Mouse (Mus musculus) bone marrow, adult 2 months (tissue): ENCODE measurements around the gene Samd13. TPM values are rescaled to one million over a fixed set of nuclear protein-coding genes. Genes with fewer than 3 reads are reported as not detected.

ENCODE experiments used
- H3K27ac ChIP-seq: fragments of 200-500 bp; 2 replicates; pipeline ENCODE4 v1.5.1; 2012; ENCODE audit warnings: low read depth, mild to moderate bottlenecking, control low read depth, inconsistent platforms, low read length; ENCODE audit not compliant: control insufficient read depth, poor library complexity, insufficient read depth
- H3K4me1 ChIP-seq: fragments of 200-500 bp; 2 replicates; pipeline ENCODE4 v1.6.1; 2011; ENCODE audit warnings: low read length; ENCODE audit not compliant: control insufficient read depth, insufficient read depth
- H3K4me3 ChIP-seq: fragments of 200-500 bp; replicated peaks from 2 replicates; pipeline ENCODE3; 2011; ENCODE audit warnings: mild to moderate bottlenecking, low read depth, low read length, control low read depth; ENCODE audit not compliant: control insufficient read depth
- CTCF ChIP-seq: fragments of 200-500 bp; IDR thresholded peaks from 2 replicates; pipeline ENCODE4 v1.5.1; 2011; ENCODE audit warnings: low read length, control low read depth; ENCODE audit not compliant: control insufficient read depth, insufficient read depth
- POLR2A ChIP-seq: fragments of 200-500 bp; IDR thresholded peaks from 2 replicates; pipeline ENCODE4 v1.6.1; 2011; ENCODE audit warnings: low read depth, mild to moderate bottlenecking, control low read depth, low read length, borderline replicate concordance; ENCODE audit not compliant: control insufficient read depth
- WGBS: fragments of 180-500 bp; shearing (Covaris S2); methylation state at CpG from one replicate; pipeline ENCODE4 v1.1.7; 2018; 5-methylcytosine and 5-hydroxymethylcytosine counted together
- polyA plus RNA-seq: library from polyadenylated mRNA; stranded (reverse); fragments of >200 nt; gene quantifications from 2 replicates; pipeline ENCODE4 v1.2.4, GENCODE M21; 2011; ENCODE audit warnings: low replicate concordance; ENCODE audit not compliant: missing spikeins, insufficient read depth, insufficient read length

Gene Samd13
- polyA plus RNA-seq, 1 experiment, result not detected

DNA sequence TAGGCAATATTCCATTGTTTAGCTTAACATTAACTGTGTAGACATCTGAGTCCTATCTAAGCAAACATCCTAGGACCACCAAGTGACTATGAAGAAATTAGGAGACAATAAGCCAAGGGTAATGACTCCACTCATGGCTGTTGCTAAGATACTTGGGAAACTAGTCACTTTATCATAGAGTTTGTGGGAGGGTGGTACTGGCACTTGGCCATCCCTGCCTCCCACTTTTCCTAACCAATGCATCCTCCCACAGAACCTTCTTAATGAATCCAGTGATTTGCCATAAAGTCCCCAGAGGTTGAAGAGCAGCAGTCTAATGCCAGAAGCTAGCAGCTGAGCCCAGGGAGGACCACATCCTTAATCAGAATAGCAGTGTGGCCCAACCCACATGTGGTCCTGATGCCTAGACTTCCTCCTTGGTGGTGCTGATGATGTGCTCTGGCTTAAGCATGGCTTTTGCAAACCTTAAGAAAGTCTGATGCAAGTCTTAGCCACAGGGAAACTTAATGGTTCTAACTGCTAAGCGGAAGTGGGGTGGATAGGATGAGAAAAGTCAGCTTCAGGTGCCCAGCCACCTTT, 27.2 kb downstream of the Samd13 start:
- TF ChIP-seq CTCF (no peak), POLR2A (no peak)
- 29% methylated on average over 1 of the region's 1 CpGs for WGBS
- Histone ChIP-seq H3K4me3 (no peak overlapping the region), H3K27ac (no peak overlapping the region), H3K4me1 (peaks cover 6% of the 10 kb centered on the region)

DNA sequence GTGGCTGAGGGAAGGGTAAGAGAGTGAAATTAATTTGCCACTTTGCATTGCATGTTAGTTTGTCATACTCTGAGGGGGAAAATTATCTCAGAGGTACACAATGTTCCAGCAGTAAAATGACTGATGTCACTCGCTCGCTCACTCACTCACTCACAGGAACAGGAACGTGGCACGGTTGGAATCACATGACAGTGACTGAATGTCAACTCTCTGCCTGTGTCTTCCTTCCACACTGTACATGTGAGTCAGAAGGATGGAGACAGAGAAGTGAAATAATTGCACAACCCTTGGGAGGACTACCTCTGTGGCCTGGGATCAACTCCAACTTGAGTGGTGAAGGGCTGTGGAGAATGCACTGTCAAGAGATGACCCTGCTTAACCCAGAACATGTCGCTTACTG, 28.0 kb downstream of the Samd13 start:
- Histone ChIP-seq H3K4me3 (no peak overlapping the region), H3K27ac (no peak overlapping the region), H3K4me1 (peaks cover 6% of the 10 kb centered on the region)
- 51% methylated on average over 5 of the region's 5 CpGs for WGBS
- no peak for TF ChIP-seq CTCF
- no peak for TF ChIP-seq POLR2A

DNA sequence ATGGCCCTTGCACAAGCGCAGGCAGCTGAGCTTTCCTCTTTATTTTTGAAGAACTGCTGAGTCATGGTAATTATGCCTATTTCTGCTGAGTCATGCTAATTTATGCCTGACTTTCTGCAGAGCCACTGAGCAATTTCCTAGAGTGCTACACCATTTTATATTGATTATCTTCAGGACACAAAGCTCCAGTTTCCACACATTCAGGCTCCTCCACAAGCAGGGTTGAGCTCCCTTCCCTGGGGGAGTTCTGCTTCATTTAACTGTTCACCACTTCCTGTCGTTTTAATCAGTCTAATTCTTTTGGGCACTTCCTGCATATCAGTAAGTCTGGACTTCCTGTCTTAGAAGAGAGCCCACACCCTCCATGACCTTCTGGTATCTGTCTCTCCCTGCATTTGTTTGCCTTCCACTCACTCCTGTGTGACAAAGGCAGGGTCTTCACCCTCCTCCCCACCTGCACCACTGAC, 30.2 kb downstream of the Samd13 start:
- no peak overlapping the region for H3K27ac ChIP-seq
- TF ChIP-seq CTCF (no peak), POLR2A (no peak)
- H3K4me1 ChIP-seq, result peaks cover 6% of the 10 kb centered on the region
- no peak overlapping the region for H3K4me3 ChIP-seq
- 27% methylated on average over 2 of the region's 2 CpGs for WGBS

DNA sequence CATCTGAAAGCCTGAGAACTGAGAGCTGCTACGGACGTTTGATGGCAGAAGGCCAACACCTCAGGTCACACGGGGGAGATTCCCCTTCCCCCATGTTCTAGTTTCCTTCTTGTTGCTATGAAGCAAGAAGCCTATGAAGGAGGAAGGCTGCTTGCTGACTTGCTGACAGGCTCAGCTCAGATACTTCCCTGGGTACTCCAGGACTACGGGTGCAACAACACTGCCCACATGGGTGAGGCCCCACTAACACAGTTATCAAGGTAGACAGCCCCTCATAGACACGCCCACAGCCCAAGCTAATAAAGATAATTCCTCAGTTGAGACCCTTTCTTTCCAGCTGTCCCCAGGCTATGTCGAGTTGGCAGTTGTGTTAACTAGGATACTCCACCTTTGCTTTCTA, 31.7 kb downstream of the Samd13 start:
- TF ChIP-seq CTCF (no peak), POLR2A (no peak)
- WGBS, result 20% methylated on average over 6 of the region's 6 CpGs
- no peak overlapping the region for H3K4me3 ChIP-seq
- H3K27ac ChIP-seq, result no peak overlapping the region
- peaks cover 6% of the 10 kb centered on the region for H3K4me1 ChIP-seq

DNA sequence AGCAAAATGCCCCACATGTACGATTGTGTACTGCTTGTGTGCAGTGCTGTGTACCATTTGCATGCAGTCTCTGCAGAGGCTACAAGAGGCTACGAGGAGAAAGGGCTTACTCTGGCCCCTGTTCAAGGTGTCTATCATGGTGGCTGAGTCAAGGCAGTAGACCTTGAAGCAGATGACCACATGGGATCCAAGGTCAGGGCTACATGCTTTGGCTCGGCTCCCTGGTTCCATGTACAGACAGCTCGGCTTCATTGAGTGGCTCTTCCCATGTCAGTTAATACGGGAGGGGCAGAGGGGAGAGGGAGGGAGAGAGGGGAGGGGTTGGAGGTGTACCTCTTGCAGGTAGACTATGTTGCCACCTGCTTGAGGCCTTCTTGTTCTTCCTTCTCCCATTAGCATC, 33.0 kb downstream of the Samd13 start:
- Histone ChIP-seq H3K27ac (no peak overlapping the region), H3K4me3 (no peak overlapping the region), H3K4me1 (peaks cover 6% of the 10 kb centered on the region)
- TF ChIP-seq POLR2A (no peak), CTCF (no peak)
- WGBS, result 81% methylated on average over 5 of the region's 5 CpGs

DNA sequence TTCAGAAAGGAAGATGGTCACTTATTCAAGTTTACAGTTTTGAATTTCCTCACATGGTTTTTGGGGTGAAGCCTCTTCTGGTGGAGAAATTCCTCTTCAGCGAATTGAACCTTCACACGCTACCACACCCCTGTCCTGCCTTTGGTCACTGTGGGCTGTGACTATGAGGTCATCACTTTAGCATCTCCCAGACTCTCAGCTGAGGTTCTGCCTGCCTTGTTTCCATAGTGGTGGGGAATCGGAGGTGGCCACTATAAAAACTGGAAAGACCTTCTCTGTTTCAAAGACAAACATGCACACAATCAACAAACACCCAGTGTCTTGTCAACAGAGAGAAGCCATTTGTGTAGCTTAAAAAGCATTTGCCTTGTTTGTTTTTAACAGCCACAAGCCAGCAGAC, 34.2 kb downstream of the Samd13 start, which contains the start of gene 4930503B20Rik:
Gene 4930503B20Rik (minus strand): TSS at position 101 of the 400 bp plus-strand sequence.
- Histone ChIP-seq H3K27ac (no peak within 1 kb of the TSS), H3K4me3 (no peak within 1 kb of the TSS), H3K4me1 (peaks cover 6% of the 10 kb centered on the region)
- WGBS, result 83% methylated on average over 3 of the region's 3 CpGs
- TF ChIP-seq POLR2A (no peak), CTCF (no peak)

DNA sequence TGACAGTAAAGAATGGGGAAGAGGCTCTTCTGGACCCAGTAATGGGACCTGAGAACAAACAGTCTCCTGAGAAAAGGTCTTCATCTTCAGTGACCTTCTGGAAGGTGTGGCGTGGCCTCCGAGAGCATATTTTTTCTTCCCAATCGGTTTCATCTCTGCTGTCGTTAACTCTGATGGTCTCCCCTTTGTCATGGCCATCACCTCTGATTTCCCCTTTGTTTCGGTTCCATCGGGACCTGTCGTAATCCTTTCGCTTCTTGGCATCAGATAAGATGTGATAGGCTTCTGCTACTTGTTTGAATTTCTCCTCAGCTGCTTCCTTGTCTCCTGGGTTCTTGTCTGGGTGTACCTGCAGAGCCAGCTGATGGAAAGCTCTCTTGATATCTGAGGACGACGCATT, 34.7 kb downstream of the Samd13 start:
- peaks cover 6% of the 10 kb centered on the region for H3K4me1 ChIP-seq
- 83% methylated on average over 10 of the region's 10 CpGs for WGBS
- TF ChIP-seq POLR2A, result no peak
- no peak for TF ChIP-seq CTCF

DNA sequence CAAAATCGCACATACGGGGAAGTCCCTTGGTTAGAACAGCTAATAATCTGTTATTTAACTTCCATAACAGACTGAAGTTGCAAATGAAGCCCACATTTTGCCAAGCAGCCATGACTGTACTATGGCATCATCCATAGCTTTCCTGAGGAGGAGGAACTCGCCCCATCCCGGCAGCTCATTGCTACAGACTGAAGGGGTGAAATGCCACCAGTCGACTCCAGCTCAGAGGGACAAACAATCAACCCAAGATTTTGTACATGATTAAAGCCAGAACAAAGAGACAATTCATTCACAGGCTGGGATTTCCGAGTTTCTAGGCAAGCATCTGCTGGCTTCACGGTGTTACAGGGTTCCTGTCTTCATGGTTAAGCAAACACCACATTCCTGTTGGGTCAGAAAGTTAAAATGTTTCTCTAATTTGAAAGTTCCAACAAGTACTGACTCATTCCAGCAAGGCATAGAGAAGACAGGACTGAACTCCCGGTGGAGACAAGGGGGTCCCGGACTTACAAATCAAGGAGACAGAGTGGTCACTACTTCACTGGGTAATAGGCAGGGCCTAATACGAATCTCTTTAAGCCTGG, 36.0 kb downstream of the Samd13 start:
- Histone ChIP-seq H3K4me1 (peaks cover 4% of the 10 kb centered on the region), H3K27ac (no peak overlapping the region), H3K4me3 (no peak overlapping the region)
- 79% methylated on average over 10 of the region's 10 CpGs for WGBS
- TF ChIP-seq CTCF (no peak), POLR2A (no peak)

More for the DNA sequence above, 34.7 kb downstream of the Samd13 start:
- Histone ChIP-seq H3K27ac (no peak overlapping the region), H3K4me3 (no peak overlapping the region)

DNA sequence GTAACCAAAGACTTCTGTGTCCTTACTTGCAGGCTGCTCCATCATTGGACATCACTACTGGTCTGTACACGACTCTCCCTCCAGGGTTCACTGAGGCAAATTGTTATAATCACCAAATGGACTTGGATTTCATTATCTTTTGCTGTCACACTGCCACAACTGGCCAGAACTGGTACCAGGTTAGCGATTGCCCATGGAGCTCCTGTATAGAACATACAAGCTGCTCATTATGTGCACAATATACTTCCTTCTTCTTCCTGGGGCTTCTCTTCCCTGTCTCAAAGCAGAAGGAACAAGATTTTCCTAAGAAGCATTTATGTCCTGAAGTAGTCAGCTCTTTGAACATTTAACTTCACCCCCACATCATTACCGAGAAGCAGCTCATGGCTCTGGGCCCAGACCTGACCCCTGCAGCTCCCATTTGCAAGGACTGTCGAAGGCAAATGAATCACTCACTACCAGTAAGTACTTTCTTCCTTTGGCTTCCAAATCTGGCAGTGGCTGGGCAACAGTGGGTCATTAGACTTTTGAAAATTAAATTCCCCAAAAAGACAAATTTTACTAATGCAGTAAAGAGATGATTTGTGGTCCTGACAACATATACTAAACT, 43.5 kb downstream of the Samd13 start:
- no peak overlapping the region for H3K4me3 ChIP-seq
- TF ChIP-seq CTCF (no peak), POLR2A (no peak)
- H3K27ac ChIP-seq, result no peak overlapping the region
- H3K4me1 ChIP-seq, result no peaks in the 10 kb centered on the region
- 46% methylated on average over 4 of the region's 4 CpGs for WGBS
